Mouse (Mus musculus): ENCODE measurements around the gene Vipr2.

Gene Vipr2

DNA sequence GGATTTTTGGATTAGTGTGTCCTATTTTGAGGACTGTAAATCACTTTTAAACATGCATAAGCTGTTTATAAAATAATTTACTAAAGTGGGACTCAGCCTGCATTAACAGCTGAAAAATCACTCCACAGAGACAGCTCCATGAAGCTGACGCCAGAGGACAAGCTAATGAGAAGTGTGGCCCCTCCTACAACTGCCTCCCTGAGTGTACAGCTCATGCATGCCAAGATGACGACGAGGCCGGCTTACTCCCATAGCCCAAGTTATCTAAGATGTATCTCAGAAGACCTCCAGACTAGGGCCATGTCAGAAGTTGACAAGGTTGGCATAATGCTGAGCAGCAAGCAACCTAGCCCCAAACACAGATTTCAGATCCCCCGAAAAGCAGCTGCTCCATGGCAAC lies 81.7 kb downstream of the Vipr2 start:
- no peak for DNase-seq (ENCODE audit: low spot score)

DNA sequence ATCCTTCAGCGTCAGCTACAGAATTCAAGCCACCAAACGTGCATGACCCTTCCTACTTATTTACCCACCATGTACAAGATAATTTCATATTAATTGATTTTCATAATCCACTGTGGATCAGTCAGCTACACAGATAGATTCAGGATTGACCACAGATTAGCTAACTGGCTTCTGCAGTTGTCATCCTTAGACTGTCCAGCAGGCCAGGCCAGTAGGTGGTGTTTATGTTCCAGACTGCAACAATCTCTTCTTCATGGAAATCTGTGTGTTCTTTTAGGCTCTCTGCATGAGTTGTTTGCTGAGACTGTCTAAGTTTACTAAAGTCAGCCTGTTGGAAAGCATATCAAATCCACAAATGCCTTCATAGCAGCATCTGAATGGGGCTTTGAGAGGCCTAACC lies 82.2 kb downstream of the Vipr2 start:
- DNase-seq (ENCODE audit: low spot score): no peak

DNA sequence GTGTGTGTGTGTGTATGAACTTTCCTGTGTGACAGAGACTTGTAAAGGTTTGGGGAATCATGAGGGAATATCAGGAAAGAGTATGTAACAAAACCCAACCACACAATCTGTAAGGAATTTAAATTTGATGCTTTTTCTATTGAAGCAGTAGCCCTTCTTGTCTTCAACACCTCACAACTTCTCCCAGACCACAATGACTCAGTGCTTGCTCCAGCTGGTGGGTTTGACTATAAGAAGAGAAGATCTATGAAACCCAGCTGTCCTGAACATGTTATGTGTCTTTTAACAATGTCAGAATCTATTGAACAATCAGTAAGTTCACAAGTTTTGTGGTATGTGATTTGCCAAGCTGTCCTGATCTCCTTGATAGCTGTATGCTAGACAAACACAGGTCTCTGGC lies 87.8 kb downstream of the Vipr2 start:
- DNase-seq (ENCODE audit: low spot score): no peak

DNA sequence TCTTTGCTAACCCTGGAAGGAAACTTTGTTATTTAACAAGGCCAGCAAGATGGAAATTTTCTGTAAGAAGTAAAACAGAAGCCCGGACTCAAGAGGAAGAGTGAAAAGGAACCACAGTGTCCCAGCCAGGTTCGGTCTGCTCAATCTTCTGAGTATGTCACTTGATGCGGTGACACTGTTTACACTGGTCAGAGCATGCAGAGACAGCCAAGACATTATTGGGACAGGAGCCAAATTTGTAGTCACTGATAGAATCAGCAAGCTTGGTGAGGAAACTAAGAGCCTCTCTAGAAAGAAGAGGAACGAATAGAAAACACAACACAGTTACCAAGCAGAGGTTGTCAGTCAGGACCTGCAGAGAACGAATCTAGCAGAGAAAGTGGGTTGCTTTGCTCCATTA lies 92.1 kb downstream of the Vipr2 start:
- DNase-seq (ENCODE audit: low spot score): no peak

DNA sequence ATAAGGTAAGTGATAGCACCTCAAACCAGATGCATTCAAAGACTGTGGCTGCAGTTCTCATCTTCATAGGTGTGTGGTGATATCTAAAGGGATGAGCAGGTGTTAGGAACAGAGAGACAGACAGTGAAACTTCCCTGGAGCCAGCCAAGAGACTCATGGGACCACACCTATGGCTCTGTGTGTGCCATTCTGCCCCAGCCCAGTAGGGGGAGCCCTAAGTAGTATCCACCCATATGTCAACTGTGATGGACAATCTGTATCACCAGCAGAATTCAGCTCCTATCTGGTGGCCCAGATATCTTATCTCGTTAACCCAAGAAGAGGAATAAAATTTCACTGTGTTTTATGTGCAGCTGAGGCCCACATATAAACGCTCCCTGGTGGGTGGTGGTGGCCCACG lies 99.4 kb downstream of the Vipr2 start:
- DNase-seq (ENCODE audit: low spot score): no peak

DNA sequence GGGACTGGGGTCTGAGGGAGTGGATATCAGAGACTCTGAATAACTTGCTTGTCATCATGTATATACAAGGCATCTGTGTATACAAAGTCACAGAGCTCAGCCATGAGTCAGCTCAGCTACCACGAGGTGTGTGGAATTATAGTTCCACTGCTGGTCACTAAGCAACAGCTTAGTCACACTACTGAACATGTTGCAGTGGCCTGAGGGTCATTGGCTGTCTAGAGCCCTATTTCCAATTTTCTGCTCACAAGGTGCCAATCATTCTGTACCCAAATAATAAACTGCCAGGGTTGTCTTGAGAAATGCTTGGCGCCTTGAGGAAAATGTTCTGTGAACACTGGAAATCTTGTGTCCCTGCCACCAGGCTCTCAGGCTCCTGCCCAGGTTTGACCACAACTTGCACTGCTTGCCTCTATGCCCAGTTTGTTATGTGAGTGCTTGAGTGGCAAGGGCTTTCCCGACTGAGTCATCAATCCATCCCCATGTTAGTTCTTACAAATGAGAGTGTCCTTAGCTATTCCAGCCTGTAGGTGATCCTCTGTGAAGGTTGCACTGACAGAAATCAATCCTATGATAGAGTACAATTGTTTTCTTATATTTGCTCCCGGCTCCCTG lies 104.0 kb downstream of the Vipr2 start:
- DNase-seq (ENCODE audit: low spot score): no peak

DNA sequence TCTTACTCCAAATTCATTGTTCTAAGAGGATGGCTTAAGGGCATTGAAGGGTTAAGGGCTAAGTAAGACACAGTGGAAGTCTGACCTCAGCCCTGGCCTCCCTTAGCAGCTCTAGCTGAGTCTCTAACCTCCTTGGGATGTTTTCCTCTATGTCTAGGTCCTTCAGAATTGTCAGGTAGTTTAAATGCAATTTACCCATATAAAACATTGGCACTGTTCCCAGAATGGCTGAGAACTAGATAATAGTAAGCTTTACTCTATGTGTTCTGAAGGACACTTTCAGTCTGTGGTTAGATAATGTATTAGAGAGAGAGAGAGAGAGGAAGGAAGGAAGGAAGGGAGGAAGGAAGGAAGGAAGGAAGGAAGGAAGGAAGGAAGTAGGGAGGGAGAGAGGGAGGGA lies 104.8 kb downstream of the Vipr2 start:
- DNase-seq (ENCODE audit: low spot score): no peak

DNA sequence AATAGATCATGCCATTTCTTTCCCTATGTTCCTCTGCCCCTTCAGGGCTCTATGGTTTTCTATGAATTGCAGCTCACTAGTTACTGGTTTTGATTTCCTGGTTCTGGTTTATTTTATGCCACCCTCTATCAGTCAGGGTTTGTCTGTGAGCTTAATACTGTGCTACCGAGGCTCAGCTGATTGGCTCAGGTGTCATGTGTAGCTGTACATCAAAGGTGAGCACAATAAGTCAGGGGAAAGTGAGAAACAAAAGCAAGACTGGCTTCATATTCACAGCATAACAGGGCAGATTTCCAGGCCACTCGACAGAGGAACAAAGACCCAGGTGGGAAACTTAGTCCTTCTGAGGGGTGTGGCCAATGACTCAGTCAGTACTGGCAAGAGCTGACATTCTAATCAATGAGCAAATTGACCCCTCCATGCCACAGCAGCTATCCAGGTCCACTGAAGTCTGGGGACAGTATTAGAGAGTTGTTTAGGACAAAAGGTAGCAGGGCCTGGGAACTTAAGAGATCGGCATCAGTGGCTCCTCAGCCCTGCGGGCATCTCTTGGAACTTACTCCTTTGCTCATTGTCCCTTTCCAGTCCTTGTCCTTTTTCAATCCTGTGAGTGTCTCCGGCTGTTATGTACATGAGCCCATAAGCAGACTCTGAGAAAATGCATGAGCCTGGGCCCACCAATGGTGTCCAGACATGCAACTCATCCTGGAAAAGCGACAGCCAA lies 105.8 kb downstream of the Vipr2 start:
- DNase-seq (ENCODE audit: low spot score): no peak

DNA sequence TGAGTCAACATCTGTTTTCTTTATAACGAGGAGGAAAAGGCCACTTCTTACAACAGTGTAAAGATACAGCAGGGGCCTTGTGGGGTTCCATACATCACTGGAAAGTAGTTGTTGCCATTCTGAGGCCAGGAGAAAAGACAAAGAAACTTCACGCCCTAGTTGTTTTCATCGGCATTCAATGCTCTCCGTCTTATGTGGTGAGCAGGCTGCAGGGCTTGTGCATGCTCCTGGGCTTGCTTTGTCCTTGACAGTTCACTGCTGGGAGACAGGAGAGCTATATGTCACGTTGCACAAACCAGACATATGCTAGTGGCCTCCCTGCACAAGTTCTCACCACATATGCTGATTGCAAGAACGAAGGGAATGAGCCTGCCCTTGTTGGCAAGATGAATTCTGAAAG lies 116.4 kb downstream of the Vipr2 start:
- DNase-seq (ENCODE audit: low spot score): no peak

DNA sequence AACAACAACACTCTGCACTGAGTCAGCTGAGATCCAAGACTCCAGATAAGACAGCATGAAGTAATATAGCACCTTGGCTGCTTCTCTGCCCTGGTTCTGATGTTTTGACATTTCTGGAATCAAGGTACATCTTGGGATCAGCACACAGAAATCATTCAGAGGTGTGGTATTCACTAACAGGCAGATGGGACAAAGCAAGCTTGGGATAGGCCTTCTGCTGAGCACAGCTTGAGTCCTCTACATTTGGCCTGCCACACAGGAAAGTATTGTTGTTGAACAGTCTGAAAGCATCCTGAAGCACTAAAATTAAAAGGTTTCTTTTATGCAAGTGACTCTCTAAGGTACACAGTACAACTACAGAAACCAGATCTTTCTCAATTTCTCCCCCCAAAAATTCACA lies 117.1 kb downstream of the Vipr2 start:
- DNase-seq (ENCODE audit: low spot score): no peak

All from layer of hippocampus, adult 9-10 months (tissue).